Comparison of ENCODE assay signal across 8 mouse cellular contexts in genomic region chr3:94443597-94443964, GRCm38 (mm10). TPM values are rescaled to one million over a fixed set of nuclear protein-coding genes. Genes with fewer than 3 reads are reported as not detected.
DNase-seq lines count a peak whose midpoint lies in the region; ATAC-seq lines count a peak whose summit lies in the region.

Gene Oaz3 (minus strand): TSS chr3:94443915.

- peaks cover 14% of the 10 kb centered on the region for H3K27me3 ChIP-seq in heart, embryonic 10.5 days (ENCODE audit: insufficient read depth, poor library complexity, severe bottlenecking)
- H3K27me3 ChIP-seq in forebrain, embryonic 11.5 days (ENCODE audit: control insufficient read depth, insufficient read depth, low read length): no peaks in the 10 kb centered on the region
- peaks cover 16% of the 10 kb centered on the region for H3K27me3 ChIP-seq in liver, embryonic 12.5 days (replicated peaks)

- no peak; the same call in 1 of the 2 replicates for ATAC-seq in forebrain, embryonic 11.5 days (replicated peaks; ENCODE audit: low FRiP score)
- peak; percentile 68; the same call in 1 of the 2 replicates for ATAC-seq in liver, embryonic 12.5 days

- peaks cover 42% of the 10 kb centered on the region for H3K36me3 ChIP-seq in heart, embryonic 10.5 days
- peaks cover 10% of the 10 kb centered on the region for H3K36me3 ChIP-seq in forebrain, embryonic 11.5 days (ENCODE audit: control insufficient read depth, insufficient read depth, low read length)
- H3K36me3 ChIP-seq in liver, embryonic 12.5 days: peaks cover 42% of the 10 kb centered on the region

- peak within 1 kb of the TSS; percentile 97 for H3K4me3 ChIP-seq in heart, embryonic 10.5 days
- H3K4me3 ChIP-seq in forebrain, embryonic 11.5 days (ENCODE audit: low read depth, low read length): peak within 1 kb of the TSS; percentile 94
- H3K4me3 ChIP-seq in liver, embryonic 12.5 days: peak within 1 kb of the TSS; percentile 97

- peak within 1 kb of the TSS; percentile 90 for H3K9ac ChIP-seq in forebrain, embryonic 11.5 days (ENCODE audit: low read length)
- peak within 1 kb of the TSS; percentile 97 for H3K9ac ChIP-seq in liver, embryonic 12.5 days

- peak within 1 kb of the TSS; percentile 94 for H3K27ac ChIP-seq in heart, embryonic 10.5 days
- H3K27ac ChIP-seq in forebrain, embryonic 11.5 days (ENCODE audit: low read depth, low read length): 0 out of 2 replicates have a peak within 1 kb of the TSS, but pooled peaks have one; percentile 50
- H3K27ac ChIP-seq in liver, embryonic 12.5 days: peak within 1 kb of the TSS; percentile 83

- WGBS in heart, embryonic 10.5 days: 1% methylated on average over 24 of the region's 24 CpGs
- WGBS in forebrain, embryonic 11.5 days: under 1% methylated on average over 24 of the region's 24 CpGs
- WGBS in liver, embryonic 12.5 days (ENCODE audit: insufficient replicate concordance): under 1% methylated on average over 24 of the region's 24 CpGs

- intact Hi-C loops in gastrocnemius, postnatal 14 days (cut with DNase I; ENCODE audit: low total_unique reads): no loop called here

- H3K4me2 ChIP-seq in forebrain, embryonic 11.5 days (ENCODE audit: low read depth, low read length, severe bottlenecking): peak within 1 kb of the TSS; percentile 88
- H3K4me2 ChIP-seq in liver, embryonic 12.5 days: peak within 1 kb of the TSS; percentile 78

- no peaks in the 10 kb centered on the region for H3K9me3 ChIP-seq in heart, embryonic 10.5 days
- H3K9me3 ChIP-seq in forebrain, embryonic 11.5 days (ENCODE audit: control insufficient read depth, low read length): no peaks in the 10 kb centered on the region
- H3K9me3 ChIP-seq in liver, embryonic 12.5 days (replicated peaks): no peaks in the 10 kb centered on the region

- peaks cover 7% of the 10 kb centered on the region; the same call in 1 of the 2 replicates for H3K4me1 ChIP-seq in heart, embryonic 10.5 days
- H3K4me1 ChIP-seq in forebrain, embryonic 11.5 days (replicated peaks; ENCODE audit: control insufficient read depth, insufficient read depth, low read length): 0 out of 2 replicates have a peak, but pooled peaks cover 3% of the 10 kb centered on the region
- peaks cover 16% of the 10 kb centered on the region for H3K4me1 ChIP-seq in liver, embryonic 12.5 days

- DNase-seq in heart, embryonic 10.5 days (ENCODE audit: low spot score): no peak
- DNase-seq in heart, adult 9 months (ENCODE audit: low spot score in 2 of 2): no peak
- DNase-seq in CD4-positive helper T cell, adult 2 months (ENCODE audit: low read depth, low spot score): peak; percentile 70
- DNase-seq in forebrain, embryonic 11.5 days (ENCODE audit: low spot score): no peak
- no peak for DNase-seq in urinary bladder, postnatal 4 days (ENCODE audit: low spot score in 2 of 2)
- DNase-seq in right cerebral cortex, postnatal 4 days: no peak
- no peak for DNase-seq in gastrocnemius, postnatal 14 days

RNA-seq across cellular contexts. Expression of gene Oaz3, which starts in this region (rescaled TPM):
- 0.30 and 0.31 TPM in 2 replicates for polyA plus RNA-seq in heart, embryonic 10.5 days (2016; fragmentation: Nextera tagmentation; extraction: Ambion mirVana)
- 0.40 and 0.76 TPM in 2 replicates for polyA plus RNA-seq in forebrain, embryonic 11.5 days (2014; fragmentation: Nextera tagmentation; extraction: Ambion mirVana)
- 0.13 and 0.31 TPM in 2 replicates for polyA plus RNA-seq in liver, embryonic 12.5 days (2016; fragmentation: Nextera tagmentation; extraction: Ambion mirVana)
- total RNA-seq in gastrocnemius, postnatal 14 days (2021): not detected

Comparison
In these comparisons a context has a peak if more than half of its experiments do, and no peak if none do; other contexts are left out.
1. Peak in ATAC-seq, H3K4me3 ChIP-seq, H3K27ac ChIP-seq, H3K9ac ChIP-seq and H3K4me2 ChIP-seq in liver, embryonic 12.5 days; RNA of the gene not detected or under 1 TPM.